Mouse (Mus musculus) olfactory bulb, adult 2 months (tissue): ENCODE measurements around the gene Frs3. TPM values are rescaled to one million over a fixed set of nuclear protein-coding genes. Genes with fewer than 3 reads are reported as not detected.
"Not testable (repeated sequence)": the region's sequence is repeated elsewhere in the genome, so short reads cannot be mapped to it uniquely, and the experiment has no call there.

ENCODE experiments used
- H3K27ac ChIP-seq: fragments of 200-500 bp; 2 replicates; pipeline ENCODE4 v1.5.1; 2012; ENCODE audit warnings: low read depth, low read length; ENCODE audit not compliant: insufficient read depth
- H3K4me1 ChIP-seq: fragments of 200-500 bp; 2 replicates; pipeline ENCODE4 v1.6.1; 2012; ENCODE audit warnings: low read length; ENCODE audit not compliant: control insufficient read depth, insufficient read depth
- H3K4me3 ChIP-seq: fragments of 200-500 bp; 2 replicates; pipeline ENCODE4 v1.5.1; 2012; ENCODE audit warnings: mild to moderate bottlenecking, low read depth, low read length, moderate library complexity; ENCODE audit not compliant: insufficient read depth
- CTCF ChIP-seq: fragments of 200-500 bp; IDR thresholded peaks from 2 replicates; pipeline ENCODE4 v1.5.1; 2012; ENCODE audit warnings: low read depth, mild to moderate bottlenecking, low read length, moderate library complexity; ENCODE audit not compliant: insufficient read depth
- POLR2A ChIP-seq: fragments of 200-500 bp; IDR thresholded peaks from 2 replicates; pipeline ENCODE4 v1.6.1; 2012; ENCODE audit warnings: mild to moderate bottlenecking, low read depth, low read length, moderate library complexity; ENCODE audit not compliant: insufficient read depth
- WGBS: fragments of 180-500 bp; shearing (Covaris S2); methylation state at CpG from one replicate; pipeline ENCODE4 v1.1.7; 2018; 5-methylcytosine and 5-hydroxymethylcytosine counted together
- polyA plus RNA-seq: library from polyadenylated mRNA; stranded (reverse); fragments of >200 nt; gene quantifications from 2 replicates; pipeline ENCODE4 v1.2.4, GENCODE M21; 2012; ENCODE audit warnings: low replicate concordance; ENCODE audit not compliant: missing spikeins, insufficient read depth, insufficient read length

Frs3 gene
- polyA plus RNA-seq, result not detected in 2 replicates

DNA sequence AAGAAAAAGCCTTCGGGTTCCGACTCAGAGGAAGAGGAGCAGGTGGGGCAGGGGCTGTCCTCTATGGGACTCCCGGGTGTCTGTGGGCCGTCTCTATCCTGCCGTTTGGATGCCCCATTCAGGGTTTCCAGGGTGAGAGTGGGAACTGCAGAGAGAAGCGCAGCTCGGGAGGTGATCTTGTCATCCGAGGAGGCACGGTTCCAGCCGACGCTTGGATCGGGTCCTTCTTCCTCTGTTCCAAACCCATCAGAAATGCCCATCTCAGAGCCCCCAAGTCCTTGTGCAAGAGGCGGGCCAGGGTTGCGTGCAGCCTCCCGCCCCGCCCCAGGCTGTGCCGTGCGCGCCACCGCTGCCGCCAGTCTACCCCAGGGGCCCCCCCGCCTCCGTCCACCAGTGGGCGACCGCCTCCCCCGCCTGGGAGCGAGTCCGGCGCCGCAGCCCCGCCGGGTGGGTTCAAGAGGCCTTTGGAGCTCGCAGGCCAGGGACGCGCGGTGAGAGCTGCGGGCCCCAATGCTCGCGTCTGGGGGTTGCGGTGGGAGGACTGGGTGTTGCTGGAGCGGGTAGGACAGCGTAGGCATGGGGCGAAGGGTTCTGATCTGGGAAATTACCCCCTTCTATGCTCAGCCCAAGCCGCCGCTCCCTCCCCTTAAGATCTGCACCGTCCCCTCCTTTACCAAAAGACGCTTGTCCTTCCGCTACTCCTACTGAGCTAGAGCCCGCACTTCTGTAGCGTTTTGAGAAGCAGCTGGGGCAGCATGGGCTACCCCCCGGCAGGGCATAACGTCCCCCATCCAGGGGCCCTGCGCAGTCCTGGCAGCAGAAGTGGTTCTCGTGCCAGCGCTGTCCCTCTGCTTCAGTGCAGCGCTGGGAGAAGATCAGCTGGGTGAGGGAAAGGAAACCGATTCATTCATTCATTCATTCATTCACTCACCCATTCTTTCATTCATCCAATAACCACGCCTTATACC, at the start of gene Frs3:
Frs3 (plus strand) TSS at position 423 of the 968 bp plus-strand sequence.
- H3K4me3 ChIP-seq, result peak within 1 kb of the TSS; percentile 65
- H3K27ac ChIP-seq, result peak within 1 kb of the TSS; percentile 65
- H3K4me1 ChIP-seq, result peaks cover 12% of the 10 kb centered on the region
- WGBS, result under 1% methylated on average over 58 of the region's 58 CpGs
- peak; percentile 34; the same call in 1 of the 2 replicates for TF ChIP-seq POLR2A
- no peak for TF ChIP-seq CTCF

DNA sequence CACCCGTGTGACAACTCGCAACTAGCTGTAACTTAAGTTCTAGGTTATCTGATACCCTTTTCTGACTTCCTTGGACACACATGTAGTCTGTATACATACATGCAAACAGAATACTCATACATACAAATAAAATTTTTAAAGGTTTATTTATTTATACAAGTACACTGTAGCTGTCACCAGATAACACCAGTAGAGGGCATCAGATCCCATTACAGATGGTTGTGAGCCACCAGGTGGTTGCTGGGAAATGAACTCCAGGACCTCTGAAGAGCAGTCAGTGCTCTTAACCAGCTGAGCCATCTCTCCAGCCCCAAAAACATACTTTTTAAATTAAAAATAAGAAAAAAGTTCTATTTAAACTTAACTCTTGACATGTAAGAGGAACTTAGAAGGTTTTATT, 45.8 kb upstream of the Frs3 start:
- no peak for TF ChIP-seq POLR2A
- no peak for TF ChIP-seq CTCF
- Histone ChIP-seq H3K4me1 (no peaks in the 10 kb centered on the region), H3K4me3 (no peak overlapping the region), H3K27ac (no peak overlapping the region)
- 86% methylated on average over 2 of the region's 2 CpGs for WGBS

DNA sequence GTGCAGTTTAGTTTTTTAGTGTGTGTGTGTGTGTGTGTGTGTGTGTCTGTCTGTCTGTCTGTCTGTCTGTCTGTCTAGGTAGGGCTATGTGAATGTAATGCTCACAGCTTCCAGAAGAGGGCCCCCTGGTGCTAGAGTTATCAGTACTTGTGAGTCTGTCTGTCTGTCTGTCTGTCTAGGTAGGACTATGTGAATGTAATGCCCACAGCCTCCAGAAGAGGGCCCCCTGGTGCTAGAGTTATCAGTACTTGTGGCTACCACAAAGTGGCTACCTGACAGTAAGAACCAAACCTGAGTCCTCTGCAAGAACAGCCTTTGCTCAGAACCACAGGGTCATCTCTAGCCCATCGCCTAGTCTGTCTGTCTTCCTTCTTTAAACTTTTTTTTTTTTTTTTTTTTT, 42.1 kb upstream of the Frs3 start:
- WGBS, result 100% methylated on average over 1 of the region's 1 CpGs

DNA sequence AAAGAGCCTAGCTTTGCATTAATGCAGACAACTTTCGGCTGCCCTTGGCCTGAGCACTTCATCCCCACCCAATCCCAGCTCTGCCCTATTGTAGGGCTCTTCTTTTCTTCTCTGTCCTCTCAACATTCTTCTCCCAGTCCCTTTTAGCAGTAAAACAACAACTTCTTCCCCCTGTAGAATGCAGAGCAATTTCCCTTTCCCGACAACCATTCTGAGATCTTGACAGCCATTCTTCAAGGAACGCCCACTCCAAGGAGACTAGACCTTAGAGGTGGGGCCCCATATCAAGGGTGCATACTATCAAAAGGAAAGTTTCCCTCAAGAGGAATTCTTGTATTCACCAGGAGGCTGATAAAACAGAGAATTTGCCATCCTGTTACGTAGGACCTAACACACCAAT, 39.9 kb upstream of the Frs3 start:
- no peaks in the 10 kb centered on the region for H3K4me1 ChIP-seq
- 66% methylated on average over 4 of the region's 4 CpGs for WGBS
- no peak overlapping the region for H3K4me3 ChIP-seq
- no peak overlapping the region for H3K27ac ChIP-seq
- TF ChIP-seq POLR2A, result no peak
- TF ChIP-seq CTCF, result no peak

More for the DNA sequence above, 42.1 kb upstream of the Frs3 start:
- Histone ChIP-seq H3K27ac (no peak overlapping the region), H3K4me3 (no peak overlapping the region), H3K4me1 (no peaks in the 10 kb centered on the region)
- TF ChIP-seq POLR2A, result no peak
- TF ChIP-seq CTCF, result no peak

DNA sequence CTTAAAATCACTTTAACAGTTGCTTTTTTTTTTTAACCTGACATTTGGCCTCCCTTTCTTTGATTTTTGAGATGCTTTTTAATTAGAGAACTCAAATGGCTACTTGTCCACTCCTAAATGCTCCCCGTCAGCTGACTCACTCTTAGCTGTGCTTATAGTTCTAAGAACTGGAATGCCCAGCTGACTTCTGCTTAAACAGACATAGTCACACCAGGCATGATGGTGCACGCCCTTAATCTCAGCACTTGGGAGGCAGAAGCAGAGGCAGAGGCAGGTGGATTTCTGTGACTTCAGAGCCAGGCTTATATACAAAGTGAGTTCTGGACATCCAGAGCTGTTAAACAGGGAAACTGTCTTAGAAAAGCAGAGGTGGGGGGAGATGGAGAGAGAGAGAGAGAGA, 36.9 kb upstream of the Frs3 start:
- Histone ChIP-seq H3K4me3 (no peak overlapping the region), H3K27ac (no peak overlapping the region), H3K4me1 (no peaks in the 10 kb centered on the region)
- WGBS, result 93% methylated on average over 2 of the region's 2 CpGs
- no peak for TF ChIP-seq POLR2A
- no peak for TF ChIP-seq CTCF

DNA sequence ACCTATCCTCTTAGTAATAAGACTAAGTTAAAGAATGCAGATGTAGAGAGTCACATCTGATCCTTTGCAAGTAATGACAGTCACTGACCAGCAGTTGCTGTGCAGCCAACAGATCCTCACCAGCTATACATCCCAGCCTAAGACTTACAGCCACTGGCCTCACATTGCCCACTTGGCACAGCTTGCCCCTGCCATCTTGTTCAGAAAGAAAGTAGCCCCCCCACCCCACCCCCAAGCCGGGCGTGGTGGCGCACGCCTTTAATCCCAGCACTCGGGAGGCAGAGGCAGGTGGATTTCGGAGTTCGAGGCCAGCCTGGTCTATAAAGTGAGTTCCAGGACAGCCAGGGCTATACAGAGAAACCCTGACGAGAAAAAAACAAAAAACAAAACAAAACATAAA, 34.5 kb upstream of the Frs3 start:
- not testable (repeated sequence) for H3K27ac ChIP-seq, H3K4me3 ChIP-seq, H3K4me1 ChIP-seq
- WGBS, result 96% methylated on average over 8 of the region's 8 CpGs

DNA sequence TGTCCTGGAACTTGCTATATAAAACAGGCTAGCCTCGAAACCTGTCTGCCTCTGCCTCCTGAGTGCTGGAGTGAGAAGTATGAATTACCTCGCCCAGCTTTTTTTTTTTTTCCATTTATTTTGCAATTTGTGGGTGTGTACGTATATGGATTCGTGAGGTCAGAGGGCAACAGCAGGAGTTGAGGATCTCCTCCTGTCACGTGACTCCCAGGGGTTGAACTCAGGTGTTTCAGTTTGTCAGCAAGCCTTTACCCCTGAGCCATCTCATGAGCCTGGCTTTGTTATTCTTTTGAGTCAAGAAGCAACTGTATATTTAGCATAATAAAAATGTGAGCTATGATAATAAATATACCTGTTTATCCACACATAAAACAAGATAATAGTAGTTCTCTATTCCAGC, 33.1 kb upstream of the Frs3 start:
- no peaks in the 10 kb centered on the region for H3K4me1 ChIP-seq
- TF ChIP-seq POLR2A (no peak), CTCF (no peak)
- H3K4me3 ChIP-seq, result no peak overlapping the region
- WGBS, result 92% methylated on average over 5 of the region's 5 CpGs
- H3K27ac ChIP-seq, result no peak overlapping the region

DNA sequence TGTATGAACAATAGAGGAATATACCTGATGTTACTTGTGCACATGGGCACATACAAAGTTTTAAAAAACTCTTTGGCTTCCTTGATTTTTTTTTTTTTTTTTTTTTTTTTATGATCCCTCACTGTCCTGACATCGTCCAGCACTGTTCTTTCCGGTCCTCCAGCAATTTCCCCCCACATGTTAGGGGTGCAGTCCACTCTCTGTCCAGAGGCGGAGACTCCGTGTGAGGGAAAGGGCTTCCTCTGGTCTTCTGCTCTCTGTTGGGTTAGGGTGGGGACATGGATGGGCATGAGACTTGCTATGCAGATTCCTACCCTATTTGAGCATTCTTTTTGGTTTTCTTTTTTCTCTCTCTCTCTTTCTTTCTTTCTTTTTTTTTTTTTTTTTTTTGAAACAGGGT, 30.9 kb upstream of the Frs3 start:
- no peaks in the 10 kb centered on the region; the same call in 1 of the 2 replicates for H3K4me1 ChIP-seq
- no peak for TF ChIP-seq CTCF
- TF ChIP-seq POLR2A, result no peak
- no peak overlapping the region for H3K4me3 ChIP-seq
- H3K27ac ChIP-seq, result no peak overlapping the region
- WGBS, result 88% methylated on average over 4 of the region's 4 CpGs

DNA sequence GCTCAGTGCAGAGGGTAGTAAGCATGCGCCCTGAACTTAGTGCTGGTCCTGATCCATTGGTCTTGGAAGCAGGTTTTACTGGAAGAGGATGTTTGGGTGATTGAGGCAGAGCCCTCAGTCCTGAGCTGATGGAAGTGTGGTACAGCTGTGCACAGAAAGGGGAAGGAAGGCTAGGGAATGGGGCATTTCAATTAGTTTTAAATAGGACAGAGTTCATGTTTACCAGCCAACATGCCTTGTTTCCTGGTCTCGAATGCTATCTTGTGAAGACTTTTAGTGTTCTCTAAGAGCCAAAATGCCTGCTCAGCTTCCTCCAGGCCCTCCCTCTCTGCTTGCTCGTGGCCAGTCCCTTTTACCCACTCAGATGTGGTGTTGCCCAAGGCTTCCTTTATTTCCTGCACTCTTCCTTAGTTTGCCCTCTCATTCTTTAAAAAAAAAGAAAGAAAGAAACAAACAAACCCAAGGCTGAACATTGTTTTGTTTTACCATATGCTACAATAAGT, 30.0 kb upstream of the Frs3 start:
- TF ChIP-seq POLR2A (no peak), CTCF (no peak)
- no peak overlapping the region for H3K27ac ChIP-seq
- H3K4me3 ChIP-seq, result no peak overlapping the region
- WGBS, result 79% methylated on average over 3 of the region's 3 CpGs
- H3K4me1 ChIP-seq, result peaks cover 3% of the 10 kb centered on the region
